Mouse (Mus musculus): ENCODE results near the gene Arhgef2. TPM values are rescaled to one million over a fixed set of nuclear protein-coding genes. Genes with fewer than 3 reads are reported as not detected.

Gene Arhgef2
- polyA plus RNA-seq, 1 experiment = 80.7 TPM

DNA sequence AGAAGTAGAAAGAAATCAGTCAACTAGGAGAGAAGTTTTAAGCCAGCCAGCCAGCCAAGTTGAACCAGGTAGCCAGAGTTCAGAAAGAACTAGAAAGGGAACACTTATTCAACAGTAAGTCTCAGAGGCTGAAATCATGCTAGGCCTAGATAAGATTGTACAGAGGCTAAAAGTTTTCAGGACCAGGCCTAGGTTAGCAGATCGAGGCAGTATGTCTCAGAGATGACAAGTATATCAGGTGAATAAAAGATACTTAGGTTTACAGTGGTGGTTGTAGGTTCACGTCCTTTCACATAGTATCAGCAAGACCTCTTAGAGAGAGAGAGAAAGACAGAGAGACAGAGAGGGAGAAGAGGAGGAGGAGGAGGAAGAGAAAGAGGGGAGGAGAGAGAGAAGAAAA is 78.0 kb downstream of the Arhgef2 start:
- 70% methylated on average over 2 of the region's 2 CpGs for WGBS

DNA sequence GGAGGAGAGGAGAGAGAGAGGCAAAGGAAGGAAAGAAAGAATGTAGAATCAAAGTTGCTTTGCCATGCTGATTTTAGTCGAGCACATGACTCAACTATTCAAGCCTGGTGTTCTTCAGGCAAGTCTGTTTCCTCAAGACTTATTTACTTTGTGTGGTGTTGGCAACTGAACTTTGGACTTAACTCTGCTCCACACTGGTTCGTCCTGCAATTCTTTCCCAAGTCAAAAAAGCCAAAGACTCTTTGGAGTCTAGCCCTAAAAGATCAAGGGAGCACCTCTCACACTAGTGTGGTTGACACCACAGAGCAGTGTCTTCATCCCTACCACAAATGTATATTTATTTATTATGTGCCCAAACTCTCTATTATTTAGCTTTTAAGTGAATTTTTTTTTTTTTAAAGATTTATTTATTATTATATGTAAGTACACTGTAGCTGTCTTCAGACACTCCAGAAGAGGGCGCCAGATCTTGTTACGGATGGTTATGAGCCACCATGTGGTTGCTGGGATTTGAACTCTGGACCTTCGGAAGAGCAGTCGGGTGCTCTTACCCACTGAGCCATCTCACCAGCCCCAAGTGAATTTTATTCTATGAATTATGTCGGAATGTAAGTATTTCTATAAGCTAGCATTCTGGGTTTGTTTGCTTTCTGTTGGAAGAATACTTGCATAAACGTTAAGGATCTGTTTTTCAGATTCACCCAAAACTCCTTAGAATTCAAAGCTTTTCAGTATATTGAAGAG is 78.6 kb downstream of the Arhgef2 start:
- Histone ChIP-seq H3K4me1 (ENCODE audit: control insufficient read depth, insufficient read depth, low read length) (peaks cover 7% of the 10 kb centered on the region; the same call in 1 of the 2 replicates), H3K27ac (ENCODE audit: insufficient read depth, low read depth, low read length) (peak overlapping the region; percentile 92), H3K36me3 (ENCODE audit: control insufficient read depth, insufficient read depth, low read length) (peaks cover 1% of the 10 kb centered on the region; the same call in 1 of the 2 replicates), H3K27me3 (replicated peaks; ENCODE audit: control insufficient read depth, insufficient read depth, low read length) (no peaks in the 10 kb centered on the region), H3K4me3 (ENCODE audit: insufficient read depth, low read depth, low read length) (no peak overlapping the region; the same call in 1 of the 2 replicates)
- TF ChIP-seq CTCF (conservative IDR thresholded peaks at IDR 0.05; ENCODE audit: insufficient read depth, insufficient read length, low read depth, low read length) (no peak), POLR2A (IDR thresholded peaks at IDR 0.05; ENCODE audit: low read depth, low read length) (no peak)
- 28% methylated on average over 8 of the region's 8 CpGs for WGBS
- DNase-seq = peak; percentile 72

More for the DNA sequence above, 78.0 kb downstream of the Arhgef2 start:
- no peak for DNase-seq
- no peak for TF ChIP-seq CTCF (conservative IDR thresholded peaks at IDR 0.05; ENCODE audit: insufficient read depth, insufficient read length, low read depth, low read length)
- TF ChIP-seq POLR2A (IDR thresholded peaks at IDR 0.05; ENCODE audit: low read depth, low read length) = no peak
- H3K4me1 ChIP-seq (ENCODE audit: control insufficient read depth, insufficient read depth, low read length) = peaks cover 7% of the 10 kb centered on the region; the same call in 1 of the 2 replicates
- peak overlapping the region; percentile 92 for H3K27ac ChIP-seq (ENCODE audit: insufficient read depth, low read depth, low read length)
- H3K4me3 ChIP-seq (ENCODE audit: insufficient read depth, low read depth, low read length) = no peak overlapping the region
- H3K36me3 ChIP-seq (ENCODE audit: control insufficient read depth, insufficient read depth, low read length) = no peaks in the 10 kb centered on the region; the same call in 1 of the 2 replicates
- H3K27me3 ChIP-seq (replicated peaks; ENCODE audit: control insufficient read depth, insufficient read depth, low read length) = no peaks in the 10 kb centered on the region

DNA sequence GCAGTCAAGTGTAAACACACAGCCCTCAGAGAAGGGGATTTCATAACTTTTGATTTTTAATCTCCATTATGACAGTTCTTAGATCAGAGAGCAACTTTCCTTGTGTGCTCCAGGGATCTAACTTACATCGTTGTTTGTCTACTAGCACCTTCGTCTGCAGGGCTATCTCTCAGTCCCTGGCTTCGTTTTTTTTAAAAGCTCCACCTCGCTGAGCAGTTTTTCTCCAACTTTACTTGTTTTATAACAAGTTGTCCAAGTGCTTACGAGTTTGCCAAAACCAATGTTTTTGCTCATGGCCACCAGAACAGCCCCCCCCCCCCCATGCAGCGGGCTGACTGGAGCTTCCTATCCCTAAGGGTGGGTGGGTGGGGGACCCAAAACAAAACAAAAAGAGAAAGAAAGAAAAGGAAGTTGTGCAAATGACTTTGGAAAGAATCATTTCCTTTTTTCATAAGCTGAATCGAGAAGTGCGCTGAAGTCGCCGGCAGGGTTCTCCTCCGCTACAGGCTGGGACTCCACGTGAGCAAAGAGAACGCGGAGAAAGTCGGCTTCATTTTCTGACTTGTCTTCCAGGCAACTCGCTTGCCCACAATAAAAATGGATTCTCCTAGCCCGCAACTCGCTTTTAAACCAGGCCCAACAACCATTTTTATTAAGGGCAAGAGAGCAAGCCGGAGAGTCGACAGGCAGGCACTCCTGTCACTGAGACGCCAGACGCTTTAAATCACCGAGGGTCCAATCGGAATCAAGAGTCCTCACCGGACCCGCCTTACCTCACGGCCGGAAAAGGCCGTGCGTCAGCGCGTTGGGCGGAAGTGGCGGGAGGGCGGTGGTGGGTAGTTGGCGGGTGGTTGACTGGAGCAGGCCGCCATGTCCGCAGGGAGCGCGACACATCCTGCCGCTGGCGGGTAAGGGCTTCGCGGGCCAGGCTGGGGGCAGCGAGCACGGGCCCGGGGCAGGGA is 79.5 kb downstream of the Arhgef2 start, which contains the start of gene Khdc4:
Khdc4 (plus strand) TSS at position 824 of the 962 bp plus-strand sequence.
- H3K4me3 ChIP-seq (ENCODE audit: insufficient read depth, low read depth, low read length) = peak within 1 kb of the TSS; percentile 82
- peaks cover 7% of the 10 kb centered on the region; the same call in 1 of the 2 replicates for H3K4me1 ChIP-seq (ENCODE audit: control insufficient read depth, insufficient read depth, low read length)
- under 1% methylated on average over 47 of the region's 47 CpGs for WGBS
- no peak for TF ChIP-seq CTCF (conservative IDR thresholded peaks at IDR 0.05; ENCODE audit: insufficient read depth, insufficient read length, low read depth, low read length)
- peak; percentile 71 for TF ChIP-seq POLR2A (IDR thresholded peaks at IDR 0.05; ENCODE audit: low read depth, low read length)
- DNase-seq = peak; percentile 99
- H3K27me3 ChIP-seq (replicated peaks; ENCODE audit: control insufficient read depth, insufficient read depth, low read length) = no peaks in the 10 kb centered on the region
- peak within 1 kb of the TSS; percentile 95 for H3K27ac ChIP-seq (ENCODE audit: insufficient read depth, low read depth, low read length)
- peaks cover 5% of the 10 kb centered on the region for H3K36me3 ChIP-seq (ENCODE audit: control insufficient read depth, insufficient read depth, low read length)

GRCm38 (mm10) chr3:88685958-88686451 is 80.2 kb downstream of the Arhgef2 start:
- peak overlapping the region; percentile 95 for H3K27ac ChIP-seq (ENCODE audit: insufficient read depth, low read depth, low read length)
- peak overlapping the region; percentile 82 for H3K4me3 ChIP-seq (ENCODE audit: insufficient read depth, low read depth, low read length)
- no peaks in the 10 kb centered on the region for H3K27me3 ChIP-seq (replicated peaks; ENCODE audit: control insufficient read depth, insufficient read depth, low read length)
- DNase-seq = peak; percentile 65
- peaks cover 7% of the 10 kb centered on the region; the same call in 1 of the 2 replicates for H3K4me1 ChIP-seq (ENCODE audit: control insufficient read depth, insufficient read depth, low read length)
- WGBS = under 1% methylated on average over 45 of the region's 45 CpGs
- TF ChIP-seq POLR2A (IDR thresholded peaks at IDR 0.05; ENCODE audit: low read depth, low read length) = peak; percentile 15
- TF ChIP-seq CTCF (conservative IDR thresholded peaks at IDR 0.05; ENCODE audit: insufficient read depth, insufficient read length, low read depth, low read length) = no peak
- peaks cover 11% of the 10 kb centered on the region for H3K36me3 ChIP-seq (ENCODE audit: control insufficient read depth, insufficient read depth, low read length)

DNA sequence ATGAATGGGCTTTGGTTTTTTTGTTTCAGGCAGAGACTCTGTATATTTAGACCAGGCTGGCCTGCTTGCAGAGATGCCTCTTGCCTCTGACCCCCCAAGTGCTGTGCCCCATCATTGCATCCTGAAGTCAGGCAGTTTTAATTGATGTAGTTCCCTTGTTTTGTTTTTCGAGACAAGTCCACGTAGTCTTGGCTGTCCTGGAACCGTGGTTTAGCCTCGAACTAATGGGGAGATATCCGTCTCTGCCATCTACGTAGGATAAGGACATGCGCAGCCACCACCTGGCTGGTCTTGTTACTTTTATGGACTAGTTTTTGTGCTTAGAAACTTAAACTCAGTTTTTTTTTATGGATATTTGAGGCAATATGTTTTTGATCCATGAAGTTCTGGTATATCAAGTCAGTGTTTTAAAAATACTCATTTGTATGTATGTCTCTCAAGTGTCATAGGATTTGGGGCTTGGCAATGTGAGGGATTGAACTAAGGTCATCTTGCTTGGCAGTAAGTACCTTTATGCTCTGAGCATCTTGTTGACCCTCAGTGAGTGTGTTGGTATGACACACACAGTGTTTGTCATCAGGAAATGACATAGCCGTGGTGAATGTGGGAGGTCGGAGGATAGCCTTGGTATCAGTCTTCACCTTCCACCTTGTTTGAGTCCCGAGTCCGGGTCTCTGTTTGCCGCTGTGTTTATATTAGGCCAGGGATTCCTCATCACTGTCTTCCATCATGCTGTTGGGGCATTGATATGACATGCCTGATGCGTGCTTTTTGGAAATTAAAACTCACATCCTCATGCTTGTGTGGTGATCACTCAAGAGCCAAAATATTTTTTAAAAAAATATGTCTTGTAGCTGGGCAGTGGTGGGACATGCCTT is 81.2 kb downstream of the Arhgef2 start:
- Histone ChIP-seq H3K27ac (ENCODE audit: insufficient read depth, low read depth, low read length) (peak overlapping the region; percentile 95; the same call in 1 of the 2 replicates), H3K4me3 (ENCODE audit: insufficient read depth, low read depth, low read length) (peak overlapping the region; percentile 82), H3K4me1 (ENCODE audit: control insufficient read depth, insufficient read depth, low read length) (peaks cover 7% of the 10 kb centered on the region; the same call in 1 of the 2 replicates), H3K27me3 (replicated peaks; ENCODE audit: control insufficient read depth, insufficient read depth, low read length) (no peaks in the 10 kb centered on the region), H3K36me3 (ENCODE audit: control insufficient read depth, insufficient read depth, low read length) (peaks cover 13% of the 10 kb centered on the region)
- WGBS = 15% methylated on average over 13 of the region's 13 CpGs
- DNase-seq = no peak
- TF ChIP-seq POLR2A (IDR thresholded peaks at IDR 0.05; ENCODE audit: low read depth, low read length) (no peak), CTCF (conservative IDR thresholded peaks at IDR 0.05; ENCODE audit: insufficient read depth, insufficient read length, low read depth, low read length) (no peak)

DNA sequence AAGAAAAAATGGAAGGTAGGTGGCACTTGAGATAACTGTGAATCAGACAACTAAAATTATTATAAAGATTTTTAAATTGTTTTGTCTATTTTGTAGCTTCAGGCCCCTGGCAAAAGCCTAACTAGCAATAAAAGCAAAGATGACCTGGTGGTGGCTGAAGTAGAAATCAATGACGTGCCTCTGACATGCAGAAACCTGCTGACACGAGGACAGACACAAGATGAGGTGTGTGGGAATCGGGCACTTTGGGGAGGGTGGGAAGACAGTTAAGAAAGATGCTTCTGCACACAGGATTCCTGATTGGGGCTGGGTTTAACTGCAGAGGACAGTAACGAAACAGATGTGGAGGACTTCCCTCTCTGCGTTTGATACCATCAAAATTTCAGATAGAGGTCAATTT is 83.3 kb downstream of the Arhgef2 start:
- Histone ChIP-seq H3K27ac (ENCODE audit: insufficient read depth, low read depth, low read length) (no peak overlapping the region), H3K36me3 (ENCODE audit: control insufficient read depth, insufficient read depth, low read length) (peaks cover 19% of the 10 kb centered on the region), H3K4me3 (ENCODE audit: insufficient read depth, low read depth, low read length) (no peak overlapping the region), H3K4me1 (ENCODE audit: control insufficient read depth, insufficient read depth, low read length) (peaks cover 7% of the 10 kb centered on the region; the same call in 1 of the 2 replicates), H3K27me3 (replicated peaks; ENCODE audit: control insufficient read depth, insufficient read depth, low read length) (no peaks in the 10 kb centered on the region)
- 81% methylated on average over 5 of the region's 5 CpGs for WGBS
- no peak for DNase-seq
- TF ChIP-seq CTCF (conservative IDR thresholded peaks at IDR 0.05; ENCODE audit: insufficient read depth, insufficient read length, low read depth, low read length) (no peak), POLR2A (IDR thresholded peaks at IDR 0.05; ENCODE audit: low read depth, low read length) (no peak)
